Mouse (Mus musculus) lung, adult 2 months (tissue): Measurements from ENCODE around the gene Gm28308. TPM values are rescaled to one million over a fixed set of nuclear protein-coding genes. Genes with fewer than 3 reads are reported as not detected.

Experiments used
- DNase-seq: peaks from one replicate; pipeline ENCODE4 v3.0.0; 2022
- H3K4me1 ChIP-seq: fragments of 200-500 bp; 2 replicates; pipeline ENCODE4 v1.6.1; 2011; ENCODE audit warnings: low read length; ENCODE audit not compliant: control insufficient read depth, insufficient read depth
- H3K4me3 ChIP-seq: fragments of 200-500 bp; replicated peaks from 2 replicates; pipeline ENCODE3; 2011; ENCODE audit warnings: low read depth, mild to moderate bottlenecking, control low read depth, low read length; ENCODE audit errors: extremely low read depth
- CTCF ChIP-seq: fragments of 200-500 bp; IDR thresholded peaks from 2 replicates; pipeline ENCODE4 v1.5.1; 2011; ENCODE audit warnings: mild to moderate bottlenecking, low read length, control low read depth; ENCODE audit not compliant: insufficient read depth
- POLR2A ChIP-seq: fragments of 200-500 bp; IDR thresholded peaks from 2 replicates; pipeline ENCODE4 v1.6.1; 2011; ENCODE audit warnings: low read depth, mild to moderate bottlenecking, control low read depth, low read length, borderline replicate concordance; ENCODE audit errors: extremely low read depth
- WGBS: fragments of 180-500 bp; shearing (Covaris S2); methylation state at CpG from one replicate; pipeline ENCODE4 v1.1.7; 2018; 5-methylcytosine and 5-hydroxymethylcytosine counted together
- polyA plus RNA-seq: library from polyadenylated mRNA; depleted of rRNA; stranded (reverse); fragments of >200 nt; gene quantifications from 2 replicates; pipeline ENCODE4 v1.2.3, GENCODE M21; 2012

Gm28308 gene
- polyA plus RNA-seq, 1 experiment, result 0.39 TPM

- Histone ChIP-seq H3K4me1 (peaks cover 12% of the 10 kb centered on the region), H3K4me3 (no peak overlapping the region)
- 19% methylated on average over 30 of the region's 30 CpGs for WGBS
- DNase-seq, result no peak
- TF ChIP-seq POLR2A, result no peak
- TF ChIP-seq CTCF, result no peak
Measured at GRCm38 (mm10) chr6:52215771-52216535, 2.8 kb upstream of the Gm28308 start.

DNA sequence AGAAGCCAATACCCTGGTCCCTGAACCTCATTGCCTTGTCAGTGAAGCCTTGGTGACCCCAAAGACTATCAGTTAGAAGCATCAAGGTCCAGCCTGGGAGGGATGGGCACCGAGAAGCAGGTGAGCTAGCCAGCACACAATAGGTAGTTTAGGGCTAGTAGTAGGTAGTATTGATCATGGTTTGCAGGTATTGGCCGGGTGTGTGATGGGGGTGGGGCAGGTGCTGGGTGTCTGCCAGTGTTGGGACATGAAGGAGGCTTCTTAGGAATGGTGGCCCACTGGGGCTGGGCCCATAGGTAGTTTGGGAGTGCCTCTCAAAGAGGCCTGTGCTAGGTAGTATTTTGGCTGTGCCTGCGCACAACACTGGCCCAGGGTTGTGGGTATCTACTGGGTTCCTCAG lies 1.9 kb upstream of the Gm28308 start:
- TF ChIP-seq POLR2A, result no peak
- WGBS, result 50% methylated on average over 3 of the region's 3 CpGs
- Histone ChIP-seq H3K4me3 (no peak overlapping the region), H3K4me1 (peaks cover 12% of the 10 kb centered on the region)
- no peak for DNase-seq

DNA sequence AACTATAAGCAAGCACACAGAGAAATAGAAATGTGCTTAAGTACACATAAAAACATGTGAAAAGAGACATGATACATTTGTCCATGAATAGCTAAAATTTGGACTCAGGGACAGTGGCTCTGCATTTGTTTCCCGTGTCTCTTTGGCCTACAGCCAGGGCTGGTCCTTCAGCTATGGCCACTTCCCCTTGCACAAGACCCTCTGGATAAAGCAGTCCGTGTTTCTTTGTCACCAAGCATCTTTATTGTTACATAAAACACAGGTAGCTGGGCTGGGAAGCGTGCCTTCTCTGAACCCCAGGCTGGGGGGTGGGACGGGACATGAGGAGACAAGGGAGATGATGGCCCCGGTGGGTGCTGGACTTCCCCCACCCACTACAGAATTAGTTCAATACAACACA lies 1.1 kb upstream of the Gm28308 start:
- DNase-seq, result no peak
- 38% methylated on average over 5 of the region's 5 CpGs for WGBS
- Histone ChIP-seq H3K4me3 (no peak overlapping the region), H3K4me1 (peaks cover 12% of the 10 kb centered on the region)
- no peak for TF ChIP-seq CTCF
- no peak for TF ChIP-seq POLR2A

DNA sequence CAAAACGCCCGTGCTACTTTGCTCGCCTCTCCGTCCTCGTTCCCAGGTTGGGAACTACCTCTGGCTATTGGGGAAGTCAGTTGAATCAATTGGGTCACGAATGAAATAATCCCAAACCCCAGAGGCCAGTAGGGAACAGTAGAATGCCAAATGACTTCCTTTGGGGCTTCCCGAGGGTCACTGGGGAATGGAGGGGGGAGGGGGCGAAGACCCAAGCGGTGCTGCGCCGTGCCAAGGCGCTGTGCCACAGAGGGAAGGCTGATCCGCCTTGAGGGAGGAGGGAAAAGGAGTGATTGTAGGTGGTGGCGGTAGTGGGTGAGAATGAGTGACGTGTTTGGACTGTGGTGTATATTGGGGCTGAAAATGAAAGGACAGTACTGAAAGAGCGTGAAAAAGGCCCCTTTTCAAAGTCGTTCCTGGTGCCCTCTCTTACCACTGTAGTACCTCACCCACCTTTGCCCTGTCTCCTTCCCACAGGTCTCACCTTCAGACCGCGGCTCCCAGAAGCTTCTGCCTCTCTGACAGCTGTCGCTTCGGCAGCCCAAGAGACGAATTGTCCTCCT lies 502 bp downstream of the Gm28308 start:
- no peak for DNase-seq
- 6% methylated on average over 22 of the region's 22 CpGs for WGBS
- TF ChIP-seq CTCF (no peak), POLR2A (no peak)
- H3K4me1 ChIP-seq, result peaks cover 15% of the 10 kb centered on the region
- H3K4me3 ChIP-seq, result peak overlapping the region; percentile 69

DNA sequence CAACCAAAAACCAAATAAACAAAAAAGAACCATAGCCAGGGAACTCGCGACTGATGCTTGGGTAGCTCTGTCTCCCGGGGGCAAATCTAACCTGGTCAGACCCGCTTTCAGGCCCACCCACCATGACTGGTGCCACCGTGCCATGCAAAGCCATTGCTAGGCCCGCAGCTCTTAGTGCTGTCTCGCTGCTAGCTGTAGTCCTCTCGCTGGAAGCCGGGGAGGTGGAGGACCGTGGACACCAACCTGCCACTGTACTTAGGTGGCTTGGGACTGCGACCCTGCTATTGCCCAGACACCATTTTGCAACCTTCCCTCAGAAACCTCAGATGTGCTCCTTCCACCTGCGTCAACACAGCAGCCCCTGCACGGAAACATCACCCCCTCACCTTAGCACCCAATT lies 1.2 kb downstream of the Gm28308 start:
- Histone ChIP-seq H3K4me1 (peaks cover 15% of the 10 kb centered on the region), H3K4me3 (peak overlapping the region; percentile 69)
- TF ChIP-seq CTCF (no peak), POLR2A (no peak)
- DNase-seq, result no peak
- 7% methylated on average over 13 of the region's 13 CpGs for WGBS

GRCm38 (mm10) chr6:52211170-52211935 lies 1.8 kb downstream of the Gm28308 start:
- 4% methylated on average over 37 of the region's 37 CpGs for WGBS
- peak overlapping the region; percentile 69 for H3K4me3 ChIP-seq
- H3K4me1 ChIP-seq, result peaks cover 15% of the 10 kb centered on the region
- TF ChIP-seq CTCF, result peak; percentile 44; the same call in 1 of the 2 replicates
- TF ChIP-seq POLR2A, result peak; percentile 51; the same call in 1 of the 2 replicates
- DNase-seq, result peak; percentile 81

DNA sequence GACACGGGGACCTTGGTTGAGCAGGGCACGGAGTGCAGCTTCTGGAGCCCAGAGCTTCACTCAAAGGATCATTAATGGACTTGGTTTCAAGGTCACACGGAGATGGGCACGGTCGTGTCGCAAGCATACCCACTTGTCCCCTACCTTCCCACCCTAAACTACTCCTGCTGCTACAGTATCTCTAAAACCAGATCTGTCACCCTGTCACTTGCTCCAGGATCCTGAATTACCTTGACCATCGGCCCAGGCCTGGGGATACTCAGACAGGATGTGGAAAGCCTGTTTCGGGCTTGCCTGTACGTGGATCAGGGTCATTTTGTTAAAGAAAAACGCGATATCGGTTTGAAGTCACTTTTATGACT lies 3.5 kb downstream of the Gm28308 start:
- TF ChIP-seq CTCF (no peak), POLR2A (no peak)
- Histone ChIP-seq H3K4me3 (no peak overlapping the region), H3K4me1 (peaks cover 15% of the 10 kb centered on the region)
- 57% methylated on average over 12 of the region's 12 CpGs for WGBS
- no peak for DNase-seq

- 31% methylated on average over 18 of the region's 18 CpGs for WGBS
- TF ChIP-seq POLR2A (no peak), CTCF (no peak)
- no peak for DNase-seq
- H3K4me1 ChIP-seq, result peaks cover 15% of the 10 kb centered on the region
- H3K4me3 ChIP-seq, result peak overlapping the region; percentile 48
Measured at GRCm38 (mm10) chr6:52208868-52209684, 4.1 kb downstream of the Gm28308 start.
